Mouse (Mus musculus) midbrain, embryonic 16.5 days (tissue): ENCODE results near the gene Oas1d. TPM values are rescaled to one million over a fixed set of nuclear protein-coding genes. Genes with fewer than 3 reads are reported as not detected.

Experiments used
- ATAC-seq: fragments of 200-750 bp; cut with Nextera tagmentation; 2 replicates; pipeline ENCODE4 v1.8.0; 2017; ENCODE audit warnings: moderate TSS enrichment
- H3K27ac ChIP-seq: fragments of 300-500 bp; sonication (generic); 2 replicates; pipeline ENCODE4 v1.5.1; 2014; ENCODE audit warnings: mild to moderate bottlenecking, low read length, mixed read lengths
- H3K27me3 ChIP-seq: fragments of 300-500 bp; sonication (generic); 2 replicates; pipeline ENCODE4 v1.6.1; 2014; ENCODE audit warnings: low read depth, low read length, mixed read lengths; ENCODE audit not compliant: control insufficient read depth, insufficient read depth
- H3K36me3 ChIP-seq: fragments of 300-500 bp; sonication (generic); 2 replicates; pipeline ENCODE4 v1.6.1; 2014; ENCODE audit warnings: mild to moderate bottlenecking, low read length, moderate library complexity, mixed read lengths; ENCODE audit not compliant: control insufficient read depth, insufficient read depth
- H3K4me1 ChIP-seq: fragments of 300-500 bp; sonication (generic); 2 replicates; pipeline ENCODE4 v1.6.1; 2014; ENCODE audit warnings: mild to moderate bottlenecking, low read length, mixed read lengths; ENCODE audit not compliant: control insufficient read depth, insufficient read depth
- H3K4me2 ChIP-seq: fragments of 300-500 bp; sonication (generic); 2 replicates; pipeline ENCODE4 v1.6.1; 2014; ENCODE audit warnings: mild to moderate bottlenecking, low read length, mixed read lengths
- H3K4me3 ChIP-seq: fragments of 300-500 bp; sonication (generic); 2 replicates; pipeline ENCODE4 v1.5.1; 2014; ENCODE audit warnings: low read depth, mild to moderate bottlenecking, low read length, moderate library complexity, mixed read lengths
- H3K9ac ChIP-seq: fragments of 300-500 bp; sonication (generic); 2 replicates; pipeline ENCODE4 v1.6.1; 2014; ENCODE audit warnings: low read depth, low read length, mixed read lengths
- H3K9me3 ChIP-seq: fragments of 300-500 bp; sonication (generic); replicated peaks from 2 replicates; pipeline ENCODE4 v1.6.1; 2014; ENCODE audit warnings: mild to moderate bottlenecking, low read length, mixed read lengths; ENCODE audit not compliant: control insufficient read depth, poor library complexity, severe bottlenecking
- WGBS: fragments of 180-500 bp; shearing (Covaris S2); extraction: QIAGEN DNeasy Blood & Tissue Kit; methylation state at CpG from one replicate; pipeline ENCODE4 v1.1.7; 2014; 5-methylcytosine and 5-hydroxymethylcytosine counted together
- polyA plus RNA-seq: library from polyadenylated mRNA; unstranded; fragments of >200 nt; fragmentation: Nextera tagmentation; extraction: Ambion mirVana; gene quantifications from 2 replicates; pipeline ENCODE4 v1.2.1, GENCODE M21; 2015

Gene Oas1d
- polyA plus RNA-seq, 1 experiment from 2014 or later, result 0.23 TPM

GRCm38 (mm10) chr5:120969703-120970102, 55.4 kb downstream of the Oas1d start:
- Histone ChIP-seq H3K9ac (no peak overlapping the region), H3K4me1 (no peaks in the 10 kb centered on the region), H3K9me3 (no peaks in the 10 kb centered on the region), H3K4me2 (no peak overlapping the region), H3K4me3 (no peak overlapping the region), H3K27ac (no peak overlapping the region), H3K36me3 (no peaks in the 10 kb centered on the region), H3K27me3 (no peaks in the 10 kb centered on the region)
- no peak for ATAC-seq
- WGBS, result 15% methylated on average over 4 of the region's 4 CpGs

Other genes starting within 250 kb of the Oas1d start
- gene Dtx1, start 202.6 kb upstream of the Oas1d start, polyA plus RNA-seq, result 49.6 and 50.2 TPM in 2 replicates
- gene Oas2, start 164.7 kb upstream of the Oas1d start, polyA plus RNA-seq, result 0.14 and 0.26 TPM in 2 replicates
- 1.1 and 1.4 TPM in 2 replicates for gene Oas3, start 136.9 kb upstream of the Oas1d start, polyA plus RNA-seq
- gene Oas1e, start 119.0 kb upstream of the Oas1d start, polyA plus RNA-seq, result 0.34 and 0.72 TPM in 2 replicates
- 0.17 and 0.45 TPM in 2 replicates for gene Oas1c, start 102.0 kb upstream of the Oas1d start, polyA plus RNA-seq
- not detected in 2 replicates for gene Oas1f, start 67.2 kb upstream of the Oas1d start, polyA plus RNA-seq
- not detected in 2 replicates for gene Oas1h, start 53.1 kb upstream of the Oas1d start, polyA plus RNA-seq
- gene Oas1g, start 26.9 kb upstream of the Oas1d start, polyA plus RNA-seq, result not detected in 2 replicates
- gene Oas1a, start 7.0 kb upstream of the Oas1d start, polyA plus RNA-seq, result 0.46 and 0.84 TPM in 2 replicates
- gene Rph3a, start 95.6 kb downstream of the Oas1d start, polyA plus RNA-seq, result 27.4 and 30.2 TPM in 2 replicates